Mouse (Mus musculus): Measurements from ENCODE around the gene Zfp273. TPM values are rescaled to one million over a fixed set of nuclear protein-coding genes. Genes with fewer than 3 reads are reported as not detected.
"Not testable (repeated sequence)": the region's sequence is repeated elsewhere in the genome, so short reads cannot be mapped to it uniquely, and the experiment has no call there.

The Zfp273 gene
- polyA plus RNA-seq, 1 experiment = 2.8 TPM

DNA sequence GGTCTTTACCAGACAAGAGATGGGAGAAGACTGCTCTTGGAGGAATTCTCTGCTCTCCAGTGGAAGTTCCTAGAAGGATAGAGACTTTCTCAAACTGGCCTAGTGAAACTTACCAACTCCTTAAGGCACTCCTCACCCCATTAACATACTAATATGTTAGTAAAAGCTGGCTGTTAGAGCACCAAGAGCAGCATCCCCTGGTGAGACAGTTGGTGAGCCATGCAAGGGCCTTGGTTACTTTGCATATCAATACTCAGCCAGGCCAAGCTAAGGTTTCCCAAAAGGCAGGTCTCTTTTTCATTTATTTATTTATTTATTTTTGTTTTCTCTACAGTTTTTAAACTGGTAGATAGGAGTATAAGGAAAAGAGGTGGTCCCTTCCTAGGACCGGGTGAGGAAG, 43.8 kb downstream of the Zfp273 start:
- TF ChIP-seq POLR2A (IDR thresholded peaks at IDR 0.05; ENCODE audit: borderline replicate concordance, control insufficient read depth, low read depth, low read length) (no peak), CTCF (IDR thresholded peaks at IDR 0.05; ENCODE audit: control insufficient read depth, insufficient read depth, low read length) (no peak)
- 32% methylated on average over 1 of the region's 1 CpGs for WGBS
- Histone ChIP-seq H3K4me1 (ENCODE audit: control insufficient read depth, insufficient read depth, low read length) (no peaks in the 10 kb centered on the region), H3K27ac (ENCODE audit: control insufficient read depth, insufficient read depth, low read depth, low read length, poor library complexity) (no peak overlapping the region), H3K4me3 (replicated peaks; ENCODE audit: control insufficient read depth, low read depth, low read length) (no peak overlapping the region)

DNA sequence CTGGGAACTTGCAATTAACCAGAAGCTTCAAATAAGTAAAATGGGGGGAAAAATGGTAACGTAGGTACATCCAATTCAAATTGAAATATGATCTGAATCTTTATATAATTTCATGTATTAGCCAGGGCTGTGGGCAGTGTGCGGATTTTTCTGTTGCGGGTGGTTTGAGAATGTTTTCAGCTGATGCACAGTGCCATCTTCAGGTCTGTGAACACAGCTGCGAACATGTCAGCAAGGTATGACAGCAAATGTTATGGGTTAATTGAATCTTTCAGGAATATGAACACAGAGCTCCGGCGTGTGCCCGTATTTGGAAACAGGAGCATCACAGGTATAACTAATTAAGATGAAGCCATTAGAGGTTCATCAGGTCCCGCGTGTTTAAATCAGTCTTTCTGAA, 49.0 kb downstream of the Zfp273 start:
- WGBS = 83% methylated on average over 9 of the region's 9 CpGs
- TF ChIP-seq CTCF (IDR thresholded peaks at IDR 0.05; ENCODE audit: control insufficient read depth, insufficient read depth, low read length) (no peak), POLR2A (IDR thresholded peaks at IDR 0.05; ENCODE audit: borderline replicate concordance, control insufficient read depth, low read depth, low read length) (no peak)
- no peak overlapping the region for H3K4me3 ChIP-seq (replicated peaks; ENCODE audit: control insufficient read depth, low read depth, low read length)
- H3K4me1 ChIP-seq (ENCODE audit: control insufficient read depth, insufficient read depth, low read length) = no peaks in the 10 kb centered on the region
- H3K27ac ChIP-seq (ENCODE audit: control insufficient read depth, insufficient read depth, low read depth, low read length, poor library complexity) = no peak overlapping the region

- no peak within 1 kb of the TSS for H3K27ac ChIP-seq (ENCODE audit: control insufficient read depth, insufficient read depth, low read depth, low read length, poor library complexity)
- H3K4me1 ChIP-seq (ENCODE audit: control insufficient read depth, insufficient read depth, low read length) = no peaks in the 10 kb centered on the region
- H3K4me3 ChIP-seq (replicated peaks; ENCODE audit: control insufficient read depth, low read depth, low read length) = no peak within 1 kb of the TSS
- 75% methylated on average over 11 of the region's 11 CpGs for WGBS
- no peak for TF ChIP-seq POLR2A (IDR thresholded peaks at IDR 0.05; ENCODE audit: borderline replicate concordance, control insufficient read depth, low read depth, low read length)
- TF ChIP-seq CTCF (IDR thresholded peaks at IDR 0.05; ENCODE audit: control insufficient read depth, insufficient read depth, low read length) = no peak
Measured at GRCm38 (mm10) chr13:67863026-67863425, 49.5 kb downstream of the Zfp273 start, which contains the start of gene BC048507. BC048507 (plus strand) TSS chr13:67863326.

DNA sequence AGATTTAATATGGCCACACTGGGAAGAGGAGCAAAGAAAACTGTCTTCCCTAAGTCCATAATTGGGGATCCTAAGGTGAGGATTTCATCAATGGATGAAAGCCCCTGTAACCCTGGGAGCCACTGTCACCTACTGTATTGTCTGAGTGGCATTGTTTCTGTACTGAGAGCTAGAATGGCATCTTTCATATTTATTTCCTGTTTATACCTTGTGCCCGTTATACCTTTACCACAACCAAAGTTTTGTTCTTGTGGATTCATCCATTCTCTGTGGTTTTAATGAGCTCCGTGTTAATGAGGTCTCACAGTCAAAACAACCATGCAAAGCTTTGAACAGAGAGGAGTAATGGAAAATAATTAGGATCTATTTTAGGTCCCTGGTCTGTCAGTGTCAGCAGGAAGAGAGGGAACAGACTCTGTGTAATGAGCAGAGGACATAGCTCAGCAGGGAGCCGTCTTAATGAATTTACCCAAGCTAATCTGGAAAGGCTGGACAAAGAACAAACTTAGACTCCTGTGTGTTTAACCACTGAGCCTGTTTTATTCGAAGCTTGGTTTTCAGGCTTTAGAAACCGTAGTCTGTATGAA, 51.3 kb downstream of the Zfp273 start:
- Histone ChIP-seq H3K27ac (ENCODE audit: control insufficient read depth, insufficient read depth, low read depth, low read length, poor library complexity) (no peak overlapping the region), H3K4me3 (replicated peaks; ENCODE audit: control insufficient read depth, low read depth, low read length) (no peak overlapping the region), H3K4me1 (ENCODE audit: control insufficient read depth, insufficient read depth, low read length) (no peaks in the 10 kb centered on the region)
- 64% methylated on average over 5 of the region's 5 CpGs for WGBS
- no peak for TF ChIP-seq POLR2A (IDR thresholded peaks at IDR 0.05; ENCODE audit: borderline replicate concordance, control insufficient read depth, low read depth, low read length)
- no peak for TF ChIP-seq CTCF (IDR thresholded peaks at IDR 0.05; ENCODE audit: control insufficient read depth, insufficient read depth, low read length)

DNA sequence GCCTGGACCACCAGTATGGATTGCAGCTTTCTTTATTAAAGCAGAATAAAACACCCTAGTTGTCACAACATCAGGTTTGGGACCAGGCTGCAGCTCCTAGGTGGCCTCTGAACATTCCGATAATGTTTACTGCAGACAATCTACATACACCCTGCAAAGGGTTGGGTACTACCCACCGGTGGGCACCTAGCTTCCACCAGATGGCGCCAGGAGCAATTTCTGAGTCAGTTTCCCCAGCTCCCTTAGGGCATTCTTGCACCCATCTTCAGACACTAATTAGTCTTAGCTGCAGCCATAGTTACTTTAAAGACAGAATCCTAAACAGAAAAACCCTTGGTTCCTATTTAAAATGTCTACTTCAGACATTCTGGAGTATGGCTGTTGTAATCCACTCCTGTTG, 54.4 kb downstream of the Zfp273 start:
- no peak overlapping the region for H3K27ac ChIP-seq (ENCODE audit: control insufficient read depth, insufficient read depth, low read depth, low read length, poor library complexity)
- WGBS = 25% methylated on average over 3 of the region's 3 CpGs
- no peak overlapping the region for H3K4me3 ChIP-seq (replicated peaks; ENCODE audit: control insufficient read depth, low read depth, low read length)
- no peak for TF ChIP-seq POLR2A (IDR thresholded peaks at IDR 0.05; ENCODE audit: borderline replicate concordance, control insufficient read depth, low read depth, low read length)
- no peaks in the 10 kb centered on the region for H3K4me1 ChIP-seq (ENCODE audit: control insufficient read depth, insufficient read depth, low read length)

DNA sequence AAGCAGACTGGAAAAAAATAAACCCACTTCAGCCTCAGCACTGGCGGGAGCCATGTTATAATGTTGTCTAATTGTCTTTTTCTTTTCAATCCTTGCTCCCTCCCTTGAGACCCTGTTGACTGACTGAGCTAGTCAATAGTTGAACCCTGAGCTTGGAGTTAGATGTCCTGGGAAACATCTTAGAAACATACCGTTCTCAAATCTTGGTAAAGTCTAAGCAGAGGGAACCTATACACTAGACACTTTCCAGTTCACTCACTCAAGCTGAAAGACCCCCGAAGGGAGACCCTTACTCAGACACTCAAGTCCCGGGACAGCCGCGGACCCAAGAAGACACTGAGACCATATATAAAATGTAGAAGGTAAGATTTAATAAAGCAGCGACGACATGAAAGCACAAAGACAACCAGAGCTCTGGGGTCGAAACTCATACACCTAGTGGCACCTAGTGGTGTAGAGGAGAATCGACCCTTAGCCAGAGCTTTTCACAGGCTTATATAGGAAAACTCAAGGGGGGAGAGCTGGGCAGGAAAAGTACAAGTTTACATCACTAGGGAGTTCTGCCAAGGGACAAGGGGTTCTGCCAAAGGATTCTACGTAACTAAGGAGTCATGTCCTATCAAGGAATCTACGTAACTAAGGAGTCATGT, 62.6 kb downstream of the Zfp273 start:
- H3K4me1 ChIP-seq (ENCODE audit: control insufficient read depth, insufficient read depth, low read length); H3K27ac ChIP-seq (ENCODE audit: control insufficient read depth, insufficient read depth, low read depth, low read length, poor library complexity); H3K4me3 ChIP-seq (replicated peaks; ENCODE audit: control insufficient read depth, low read depth, low read length): not testable (repeated sequence)
- WGBS = 31% methylated on average over 10 of the region's 12 CpGs

Other genes starting within 250 kb of the Zfp273 start
- 1.7 and 4.1 TPM in 2 replicates for gene Zfp729b, start 204.0 kb upstream of the Zfp273 start, polyA plus RNA-seq (2011; ENCODE audit: insufficient read depth, insufficient read length, low replicate concordance, missing spikeins)
- not detected in 2 replicates for gene Gm49345, start 176.0 kb upstream of the Zfp273 start, polyA plus RNA-seq (2011; ENCODE audit: insufficient read depth, insufficient read length, low replicate concordance, missing spikeins)
- gene Zfp729a, start 175.9 kb upstream of the Zfp273 start, polyA plus RNA-seq (2011; ENCODE audit: insufficient read depth, insufficient read length, low replicate concordance, missing spikeins) = 0.83 and 8.7 TPM in 2 replicates
- 1.9 and 11.3 TPM in 2 replicates for gene Zfp738, start 126.7 kb upstream of the Zfp273 start, polyA plus RNA-seq (2011; ENCODE audit: insufficient read depth, insufficient read length, low replicate concordance, missing spikeins)
- gene Zfp65, start 84.6 kb upstream of the Zfp273 start, polyA plus RNA-seq (2011; ENCODE audit: insufficient read depth, insufficient read length, low replicate concordance, missing spikeins) = 2.2 and 4.5 TPM in 2 replicates
- gene Zfp85, start 58.5 kb upstream of the Zfp273 start, polyA plus RNA-seq (2011; ENCODE audit: insufficient read depth, insufficient read length, low replicate concordance, missing spikeins) = 0.92 and 1.0 TPM in 2 replicates
- gene Zfp493, start 34.0 kb upstream of the Zfp273 start, polyA plus RNA-seq (2011; ENCODE audit: insufficient read depth, insufficient read length, low replicate concordance, missing spikeins) = 1.8 and 2.5 TPM in 2 replicates
- 10.4 TPM in 1 of 2 replicates, not detected in the other for gene Gm10037, start 17.4 kb downstream of the Zfp273 start, polyA plus RNA-seq (2011; ENCODE audit: insufficient read depth, insufficient read length, low replicate concordance, missing spikeins)
- not detected in 2 replicates for gene BC048507, start 49.6 kb downstream of the Zfp273 start, polyA plus RNA-seq (2011; ENCODE audit: insufficient read depth, insufficient read length, low replicate concordance, missing spikeins)

Measured in bone marrow, adult 2 months (tissue).